Comparison of ENCODE assay signal across 28 mouse cellular contexts in genomic region chr1:134614988-134615387, GRCm38 (mm10). TPM values are rescaled to one million over a fixed set of nuclear protein-coding genes. Genes with fewer than 3 reads are reported as not detected.
DNase-seq lines count a peak whose midpoint lies in the region; ATAC-seq lines count a peak whose summit lies in the region.
"Had no signal": no experiment of that assay in that cellular context is flagged by ENCODE, and none has a peak within 500 bp of the region (broad histone marks: within the 10 kb centered on the region; RNA-seq: fewer than 3 reads in every experiment).

No protein-coding gene starts in this region.

- no peak overlapping the region for H3K4me2 ChIP-seq in liver, embryonic 15.5 days
- no peak overlapping the region for H3K4me2 ChIP-seq in forebrain, embryonic 11.5 days (ENCODE audit: low read depth, low read length, severe bottlenecking)
- H3K4me2 ChIP-seq: embryonic facial prominence, embryonic 15.5 days; kidney, embryonic 15.5 days; limb, embryonic 15.5 days; lung, embryonic 15.5 days; midbrain, embryonic 12.5 days; neural tube, embryonic 12.5 days had no signal

- H3K9ac ChIP-seq in liver, embryonic 15.5 days: no peak overlapping the region
- H3K9ac ChIP-seq in forebrain, embryonic 11.5 days (ENCODE audit: low read length): no peak overlapping the region
- H3K9ac ChIP-seq: embryonic facial prominence, embryonic 15.5 days; kidney, embryonic 15.5 days; limb, embryonic 15.5 days; lung, embryonic 15.5 days; midbrain, embryonic 12.5 days; neural tube, embryonic 12.5 days had no signal

- no peaks in the 10 kb centered on the region for H3K27me3 ChIP-seq in liver, embryonic 15.5 days
- no peaks in the 10 kb centered on the region for H3K27me3 ChIP-seq in forebrain, embryonic 11.5 days (ENCODE audit: control insufficient read depth, insufficient read depth, low read length)
- H3K27me3 ChIP-seq: embryonic facial prominence, embryonic 15.5 days; kidney, embryonic 15.5 days; limb, embryonic 15.5 days; lung, embryonic 15.5 days; midbrain, embryonic 12.5 days; neural tube, embryonic 12.5 days had no signal

- H3K9me3 ChIP-seq in liver, embryonic 15.5 days (replicated peaks): no peaks in the 10 kb centered on the region
- no peaks in the 10 kb centered on the region for H3K9me3 ChIP-seq in forebrain, embryonic 11.5 days (ENCODE audit: control insufficient read depth, low read length)
- H3K9me3 ChIP-seq: embryonic facial prominence, embryonic 10.5 days; embryonic facial prominence, embryonic 15.5 days; kidney, embryonic 15.5 days; limb, embryonic 15.5 days; lung, embryonic 15.5 days; midbrain, embryonic 12.5 days; neural tube, embryonic 12.5 days had no signal

- peak; percentile 53 for DNase-seq in c-Kit-positive CD71-positive TER-119-positive erythroid progenitor cells, embryonic 14.5 days (ENCODE audit: low spot score)
- DNase-seq in liver: peak; percentile 29
- DNase-seq in kidney, postnatal 36 days: no peak
- no peak for DNase-seq in B cell, adult 2 months
- DNase-seq in right cerebral cortex, adult 2 months (ENCODE audit: low spot score in 2 of 2): no peak
- no peak for DNase-seq in forebrain, embryonic 11.5 days (ENCODE audit: low spot score)
- DNase-seq: adrenal gland, adult 2 months; cerebellum, adult 11 months; cerebellum, adult 9-10 months; heart, postnatal 14 days; kidney, adult 18-20 months; kidney, postnatal 4 days; left cerebral cortex, postnatal 4 days; right cerebral cortex, adult 18-20 months; thymus, adult 2 months; thymus, postnatal 36 days had no signal

- H3K4me1 ChIP-seq in liver, embryonic 15.5 days (replicated peaks): peaks cover 13% of the 10 kb centered on the region
- H3K4me1 ChIP-seq in forebrain, embryonic 11.5 days (replicated peaks; ENCODE audit: control insufficient read depth, insufficient read depth, low read length): no peaks in the 10 kb centered on the region
- H3K4me1 ChIP-seq: embryonic facial prominence, embryonic 10.5 days; embryonic facial prominence, embryonic 15.5 days; kidney, embryonic 15.5 days; limb, embryonic 15.5 days; lung, embryonic 15.5 days; midbrain, embryonic 12.5 days; neural tube, embryonic 12.5 days had no signal

- H3K27ac ChIP-seq in liver, embryonic 15.5 days (replicated peaks): peak overlapping the region; percentile 41; the same call in 1 of the 2 replicates
- H3K27ac ChIP-seq in forebrain, embryonic 11.5 days (ENCODE audit: low read depth, low read length): no peak overlapping the region
- H3K27ac ChIP-seq: embryonic facial prominence, embryonic 10.5 days; embryonic facial prominence, embryonic 15.5 days; kidney, embryonic 15.5 days; limb, embryonic 15.5 days; lung, embryonic 15.5 days; midbrain, embryonic 12.5 days; neural tube, embryonic 12.5 days had no signal

- WGBS in liver, embryonic 15.5 days (ENCODE audit: insufficient replicate concordance): 40% methylated on average over 2 of the region's 2 CpGs
- 90% methylated on average over 2 of the region's 2 CpGs for WGBS in forebrain, embryonic 11.5 days

- ATAC-seq in liver, embryonic 15.5 days (ENCODE audit: insufficient read depth): peak; percentile 95
- ATAC-seq in forebrain, embryonic 11.5 days (replicated peaks; ENCODE audit: low FRiP score): no peak
- ATAC-seq: activated CD4-positive, CD25-positive, alpha-beta regulatory T cell, adult 4 months; forebrain, embryonic 16.5 days; hindbrain, embryonic 16.5 days had no signal

- no peak overlapping the region for H3K4me3 ChIP-seq in liver, embryonic 15.5 days (replicated peaks)
- H3K4me3 ChIP-seq in forebrain, embryonic 11.5 days (ENCODE audit: low read depth, low read length): no peak overlapping the region
- H3K4me3 ChIP-seq: embryonic facial prominence, embryonic 10.5 days; embryonic facial prominence, embryonic 15.5 days; kidney, embryonic 15.5 days; limb, embryonic 15.5 days; lung, embryonic 15.5 days; midbrain, embryonic 12.5 days; myocyte; neural tube, embryonic 12.5 days had no signal

- H3K36me3 ChIP-seq in liver, embryonic 15.5 days (replicated peaks): peaks cover 41% of the 10 kb centered on the region
- peaks cover 24% of the 10 kb centered on the region; the same call in 1 of the 2 replicates for H3K36me3 ChIP-seq in forebrain, embryonic 11.5 days (ENCODE audit: control insufficient read depth, insufficient read depth, low read length)

RNA-seq across cellular contexts. Expression of gene Syt2, which starts 31.5 kb away (rescaled TPM):
- 0.03 and 0.06 TPM in 2 replicates for polyA plus RNA-seq in liver, embryonic 15.5 days (2015; fragmentation: Nextera tagmentation; extraction: Ambion mirVana)
- polyA plus RNA-seq in forebrain, embryonic 11.5 days (2014; fragmentation: Nextera tagmentation; extraction: Ambion mirVana): 0.84 and 0.95 TPM in 2 replicates

RNA-seq across cellular contexts. Expression of gene Kdm5b, which starts 55.0 kb away (rescaled TPM):
- polyA plus RNA-seq in liver, embryonic 15.5 days (2015; fragmentation: Nextera tagmentation; extraction: Ambion mirVana): 5.6 TPM in 2 replicates
- 83.9 and 84.4 TPM in 2 replicates for polyA plus RNA-seq in forebrain, embryonic 11.5 days (2014; fragmentation: Nextera tagmentation; extraction: Ambion mirVana)

Comparison
In these comparisons a context has a peak if more than half of its experiments do, and no peak if none do; other contexts are left out.
1. DNase-seq: peak in c-Kit-positive CD71-positive TER-119-positive erythroid progenitor cells, embryonic 14.5 days (single experiment) and liver (single experiment); none in kidney, postnatal 36 days (0 of 2), B cell, adult 2 months (0 of 2), right cerebral cortex, adult 2 months (0 of 2) and forebrain, embryonic 11.5 days (single experiment).
2. RNA of gene Kdm5b, which starts 55.0 kb away (polyA plus RNA-seq): 83.9 to 84.4 TPM in forebrain, embryonic 11.5 days; 5.6 TPM in liver, embryonic 15.5 days; every median in the first group is over 10 times any median in the second.